Mouse (Mus musculus) testis, adult 2 months (tissue): Measurements from ENCODE around the gene Sox6. TPM values are rescaled to one million over a fixed set of nuclear protein-coding genes. Genes with fewer than 3 reads are reported as not detected.

Source experiments
- H3K27ac ChIP-seq: fragments of 200-500 bp; 2 replicates; pipeline ENCODE4 v1.5.1; 2012; ENCODE audit warnings: low read depth, low read length; ENCODE audit not compliant: control insufficient read depth, insufficient read depth
- H3K27me3 ChIP-seq: fragments of 200-500 bp; 2 replicates; pipeline ENCODE4 v1.6.1; 2012; ENCODE audit warnings: mild to moderate bottlenecking, low read length, moderate library complexity; ENCODE audit not compliant: control insufficient read depth, insufficient read depth
- H3K36me3 ChIP-seq: fragments of 200-500 bp; 2 replicates; pipeline ENCODE4 v1.6.1; 2012; ENCODE audit warnings: mild to moderate bottlenecking, low read length; ENCODE audit not compliant: control insufficient read depth, insufficient read depth
- H3K4me1 ChIP-seq: fragments of 200-500 bp; 2 replicates; pipeline ENCODE4 v1.6.1; 2012; ENCODE audit warnings: low read length; ENCODE audit not compliant: control insufficient read depth, insufficient read depth
- H3K4me3 ChIP-seq: fragments of 200-500 bp; 2 replicates; pipeline ENCODE4 v1.5.1; 2012; ENCODE audit warnings: low read depth, mild to moderate bottlenecking, low read length, moderate library complexity, mixed read lengths; ENCODE audit not compliant: control insufficient read depth
- CTCF ChIP-seq: fragments of 200-500 bp; IDR thresholded peaks from 2 replicates; pipeline ENCODE4 v1.5.1; 2012; ENCODE audit warnings: low read depth, mild to moderate bottlenecking, inconsistent platforms, low read length, moderate library complexity; ENCODE audit not compliant: control insufficient read depth, insufficient read depth, insufficient replicate concordance
- POLR2A ChIP-seq: fragments of 200-500 bp; IDR thresholded peaks from 2 replicates; pipeline ENCODE4 v1.6.1; 2012; ENCODE audit warnings: low read depth, mild to moderate bottlenecking, inconsistent platforms, low read length, moderate library complexity; ENCODE audit not compliant: control insufficient read depth
- polyA plus RNA-seq: library from polyadenylated mRNA; depleted of rRNA; stranded (reverse); fragments of >200 nt; gene quantifications from 2 replicates; pipeline ENCODE4 v1.2.3, GENCODE M21; 2012

The Sox6 gene
- polyA plus RNA-seq, 1 experiment = 137 TPM

GRCm38 (mm10) chr7:115579826-115580225 is 458.8 kb downstream of the Sox6 start:
- no peaks in the 10 kb centered on the region for H3K27me3 ChIP-seq
- TF ChIP-seq CTCF (no peak), POLR2A (no peak)
- H3K4me1 ChIP-seq = no peaks in the 10 kb centered on the region

GRCm38 (mm10) chr7:115576387-115576786 is 462.2 kb downstream of the Sox6 start:
- Histone ChIP-seq H3K4me1 (no peaks in the 10 kb centered on the region), H3K27me3 (no peaks in the 10 kb centered on the region), H3K27ac (no peak overlapping the region), H3K4me3 (no peak overlapping the region), H3K36me3 (no peaks in the 10 kb centered on the region)
- TF ChIP-seq POLR2A (no peak), CTCF (no peak)

More at GRCm38 (mm10) chr7:115579826-115580225, 458.8 kb downstream of the Sox6 start:
- Histone ChIP-seq H3K27ac (no peak overlapping the region), H3K36me3 (no peaks in the 10 kb centered on the region), H3K4me3 (no peak overlapping the region)

GRCm38 (mm10) chr7:115574834-115575233 is 463.8 kb downstream of the Sox6 start:
- Histone ChIP-seq H3K27me3 (no peaks in the 10 kb centered on the region), H3K4me1 (no peaks in the 10 kb centered on the region), H3K27ac (no peak overlapping the region), H3K4me3 (no peak overlapping the region), H3K36me3 (no peaks in the 10 kb centered on the region)
- no peak for TF ChIP-seq POLR2A
- no peak for TF ChIP-seq CTCF

GRCm38 (mm10) chr7:115568821-115569240 is 469.8 kb downstream of the Sox6 start:
- Histone ChIP-seq H3K27me3 (no peaks in the 10 kb centered on the region), H3K4me1 (no peaks in the 10 kb centered on the region; the same call in 1 of the 2 replicates), H3K27ac (no peak overlapping the region), H3K36me3 (no peaks in the 10 kb centered on the region), H3K4me3 (no peak overlapping the region)
- no peak for TF ChIP-seq POLR2A
- no peak for TF ChIP-seq CTCF

- no peak overlapping the region for H3K27ac ChIP-seq
- H3K27me3 ChIP-seq = no peaks in the 10 kb centered on the region
- no peak overlapping the region for H3K4me3 ChIP-seq
- H3K36me3 ChIP-seq = no peaks in the 10 kb centered on the region
- TF ChIP-seq CTCF = no peak
- TF ChIP-seq POLR2A = no peak
- H3K4me1 ChIP-seq = no peaks in the 10 kb centered on the region; the same call in 1 of the 2 replicates
Observed at GRCm38 (mm10) chr7:115568301-115568700, 470.3 kb downstream of the Sox6 start.

GRCm38 (mm10) chr7:115566818-115567217 is 471.8 kb downstream of the Sox6 start:
- H3K27me3 ChIP-seq = no peaks in the 10 kb centered on the region
- H3K4me1 ChIP-seq = no peaks in the 10 kb centered on the region; the same call in 1 of the 2 replicates
- no peaks in the 10 kb centered on the region for H3K36me3 ChIP-seq
- TF ChIP-seq CTCF (no peak), POLR2A (no peak)
- H3K4me3 ChIP-seq = no peak overlapping the region
- H3K27ac ChIP-seq = no peak overlapping the region

- Histone ChIP-seq H3K4me1 (no peaks in the 10 kb centered on the region; the same call in 1 of the 2 replicates), H3K27me3 (no peaks in the 10 kb centered on the region), H3K4me3 (no peak overlapping the region), H3K27ac (no peak overlapping the region), H3K36me3 (no peaks in the 10 kb centered on the region)
- no peak for TF ChIP-seq POLR2A
- no peak for TF ChIP-seq CTCF
Observed at GRCm38 (mm10) chr7:115565060-115565426, 473.6 kb downstream of the Sox6 start.
